Mouse (Mus musculus): ENCODE measurements at regions not wholly inside any gene's neighbourhood (a gene's known extent, or its start where the extent isn't known, plus 50 kb on each side); places are given as distances from the start of the nearest gene placed in this dataset.

DNA sequence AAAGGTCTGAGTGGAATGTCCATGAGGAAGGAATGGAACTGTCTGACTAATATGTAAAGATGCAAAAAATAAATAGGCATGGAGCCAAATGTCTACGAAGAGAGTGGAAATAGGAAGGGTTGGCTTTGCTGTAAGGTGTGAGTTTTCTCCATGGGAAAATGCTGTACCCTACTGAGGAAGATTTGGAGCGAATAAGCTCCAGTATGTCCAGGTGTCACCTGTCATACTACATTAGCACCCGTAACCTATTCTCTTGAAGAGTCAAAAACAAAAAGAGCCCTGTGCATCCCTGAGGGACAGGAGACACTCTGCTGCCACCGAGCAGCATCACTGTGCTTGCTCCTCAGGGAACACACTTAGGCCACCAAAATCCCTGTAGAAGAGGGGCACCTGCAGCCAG lies 95.0 kb upstream of the Tas2r119 start:
- no peak for TF ChIP-seq CTCF (IDR thresholded peaks at IDR 0.05; ENCODE audit: low read depth, low read length)
- TF ChIP-seq POLR2A (IDR thresholded peaks at IDR 0.05; ENCODE audit: extremely low read depth, insufficient read depth, low read length) = no peak

Measured in liver, adult 2 months (tissue).